Mouse (Mus musculus) G1E-ER4 (cell line): ENCODE measurements around the gene Olfr221. TPM values are rescaled to one million over a fixed set of nuclear protein-coding genes. Genes with fewer than 3 reads are reported as not detected.
"Not testable (repeated sequence)": the region's sequence is repeated elsewhere in the genome, so short reads cannot be mapped to it uniquely, and the experiment has no call there.

Source experiments
- GATA1 ChIP-seq: IDR thresholded peaks from one replicate; pipeline ENCODE4 v1.8.0; 2012; ENCODE audit warnings: low read length, inconsistent platforms
- polyA plus RNA-seq: library from polyadenylated mRNA; stranded (reverse); fragments of >175 nt; gene quantifications from 2 replicates; pipeline ENCODE4 v1.2.3, GENCODE M21; 2012

The Olfr221 gene
- polyA plus RNA-seq = not detected in 2 replicates

GRCm38 (mm10) chr14:52042359-52042758 lies at the start of gene Olfr221:
TSS of gene Olfr221 (minus strand) at chr14:52042459.
- not testable (repeated sequence) for TF ChIP-seq GATA1

DNA sequence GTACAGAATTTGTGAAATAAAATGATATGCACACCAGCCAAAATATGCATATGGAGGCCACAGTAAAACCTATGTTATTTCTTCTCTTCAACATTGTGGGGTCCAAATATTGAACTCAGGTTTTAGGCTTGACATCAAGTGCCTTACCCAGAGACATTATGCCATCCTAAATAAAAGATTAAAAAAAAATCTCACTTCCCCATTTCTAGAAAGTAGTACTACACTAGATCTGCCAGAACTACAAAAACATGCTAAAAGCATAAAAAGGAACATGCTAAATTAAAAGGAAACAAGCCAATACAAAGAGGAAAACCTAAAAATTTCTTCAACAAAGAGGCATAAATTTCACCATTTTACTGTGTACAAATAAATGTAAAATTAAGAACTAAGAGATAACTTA lies 40.8 kb upstream of the Olfr221 start:
- TF ChIP-seq GATA1 = no peak

DNA sequence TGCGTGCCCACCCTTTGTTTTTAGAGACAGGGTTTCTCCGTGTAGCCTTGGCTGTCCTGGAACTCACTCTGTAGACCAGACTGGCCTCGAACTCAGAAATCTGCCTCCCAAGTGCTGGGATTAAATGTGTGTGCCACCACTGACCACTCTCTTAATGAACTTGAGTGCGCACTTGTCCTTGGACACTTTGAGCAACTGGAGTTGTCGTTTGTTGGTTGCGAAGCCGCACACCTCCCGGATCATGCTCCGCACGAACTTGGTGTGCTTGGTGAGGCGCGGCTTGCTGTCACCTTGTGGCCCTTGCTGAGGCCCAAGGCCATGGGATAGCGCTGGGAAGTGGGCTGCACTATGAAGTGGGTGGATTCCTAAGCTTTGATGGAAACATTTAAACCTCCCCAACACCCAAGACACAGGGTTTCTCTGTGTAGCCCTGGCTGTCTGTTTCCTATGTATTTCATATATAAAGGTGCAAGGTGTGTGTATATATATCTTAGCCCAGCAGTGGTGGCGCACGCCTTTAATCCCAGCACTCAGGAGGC lies 29.4 kb upstream of the Olfr221 start:
- TF ChIP-seq GATA1 = no peak

GRCm38 (mm10) chr14:52066135-52066534 lies 23.9 kb upstream of the Olfr221 start:
- TF ChIP-seq GATA1 = no peak

DNA sequence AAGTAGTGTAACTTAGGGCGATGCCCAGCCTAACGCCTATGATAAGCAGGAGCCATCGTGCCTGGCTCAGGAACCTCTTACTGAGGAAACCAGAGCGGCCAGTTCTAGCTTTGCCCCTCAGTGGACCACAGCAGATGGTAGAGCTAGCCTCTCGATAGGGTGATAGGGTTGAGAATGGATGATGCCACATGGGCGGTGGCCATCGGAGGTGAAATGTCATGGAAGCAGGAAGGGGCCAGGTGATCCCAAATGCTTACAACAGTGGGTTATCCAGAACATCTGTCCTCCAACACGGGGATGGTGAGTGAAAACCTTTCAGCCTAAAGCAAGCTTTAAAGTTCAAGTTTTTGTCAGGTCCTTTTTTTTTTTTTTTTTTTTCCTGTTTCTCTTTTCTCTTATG lies 19.5 kb upstream of the Olfr221 start:
- TF ChIP-seq GATA1 = no peak

GRCm38 (mm10) chr14:52060800-52061199 lies 18.5 kb upstream of the Olfr221 start:
- TF ChIP-seq GATA1 = no peak

DNA sequence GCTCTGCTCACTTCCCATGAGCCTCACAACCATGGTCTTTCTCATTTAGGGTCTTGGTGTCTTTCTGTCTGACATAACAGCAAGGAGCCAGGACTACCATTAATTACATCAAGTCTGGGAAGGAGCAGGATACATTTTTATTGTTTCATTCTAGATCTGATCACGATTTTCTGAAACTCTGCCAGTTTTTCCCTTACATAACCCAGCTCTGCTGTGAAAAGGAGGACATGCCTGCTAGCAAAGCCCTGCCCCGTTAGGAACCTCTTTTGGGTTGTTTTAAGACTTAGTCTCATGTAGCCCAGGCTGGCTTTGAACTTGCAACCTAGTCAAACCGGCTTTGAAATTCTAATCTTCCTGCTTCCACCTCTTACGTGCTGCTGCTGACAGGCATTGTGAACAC lies 17.7 kb upstream of the Olfr221 start:
- no peak for TF ChIP-seq GATA1

DNA sequence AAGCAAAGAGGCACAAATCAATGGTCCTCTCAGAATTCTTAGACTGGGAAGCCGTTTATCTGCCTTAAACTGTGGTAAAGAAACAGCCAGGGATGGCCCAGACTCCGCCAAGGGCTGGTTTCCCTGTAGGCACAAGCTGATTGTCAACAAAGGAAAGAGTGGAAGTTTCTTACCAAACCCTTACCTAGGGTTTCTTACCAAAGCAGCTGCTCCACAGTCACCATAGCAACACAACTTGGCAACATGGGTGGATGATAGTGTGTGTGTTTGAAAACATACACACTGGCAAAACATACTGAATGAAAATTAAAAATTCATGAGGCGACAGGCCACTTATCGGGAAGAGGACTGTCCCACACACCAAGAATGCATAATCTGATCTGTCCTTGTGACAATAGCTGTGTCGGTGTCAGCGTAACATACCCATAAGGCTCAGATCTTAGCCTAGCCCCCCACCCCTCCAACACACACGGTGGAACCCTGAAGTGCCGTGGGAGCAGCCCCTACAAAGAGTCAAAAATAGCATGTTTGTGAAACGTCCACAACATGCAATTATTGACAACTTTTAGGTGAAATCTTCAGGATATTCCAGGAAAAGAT lies 3.8 kb upstream of the Olfr221 start:
- no peak for TF ChIP-seq GATA1

GRCm38 (mm10) chr14:52044901-52045678 lies 2.8 kb upstream of the Olfr221 start:
- TF ChIP-seq GATA1 = no peak

- no peak for TF ChIP-seq GATA1
Observed at GRCm38 (mm10) chr14:52043446-52043845, 1.2 kb upstream of the Olfr221 start.

DNA sequence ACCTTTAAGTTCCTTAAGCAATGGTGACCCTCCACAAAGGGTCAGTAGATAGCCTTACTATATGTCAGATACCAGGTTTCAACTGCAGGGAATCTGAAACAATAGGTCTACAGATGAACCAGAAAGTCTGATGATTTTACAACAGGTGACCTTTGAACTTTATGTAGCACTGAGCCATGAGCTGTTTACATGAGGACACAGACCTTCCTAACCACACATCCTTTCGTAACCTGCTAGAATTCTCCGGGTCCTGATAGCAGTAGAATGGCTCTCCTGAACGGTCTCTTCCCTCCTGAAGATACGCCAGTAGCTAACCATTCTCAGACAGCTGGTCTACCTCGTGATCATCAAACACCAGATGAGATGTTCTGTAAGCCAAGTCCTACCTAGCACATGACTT lies 2.9 kb downstream of the Olfr221 start:
- no peak for TF ChIP-seq GATA1

GRCm38 (mm10) chr14:52035926-52036325 lies 6.3 kb downstream of the Olfr221 start:
- no peak for TF ChIP-seq GATA1

- TF ChIP-seq GATA1 = no peak
Observed at GRCm38 (mm10) chr14:52026342-52026741, 15.9 kb downstream of the Olfr221 start.

GRCm38 (mm10) chr14:52024133-52024532 lies 18.1 kb downstream of the Olfr221 start:
- TF ChIP-seq GATA1 = no peak

- TF ChIP-seq GATA1 = no peak
Observed at GRCm38 (mm10) chr14:52022709-52023459, 19.4 kb downstream of the Olfr221 start.

GRCm38 (mm10) chr14:52022244-52022708 lies 20.0 kb downstream of the Olfr221 start:
- TF ChIP-seq GATA1 = no peak
